Mouse (Mus musculus) myocyte (in vitro differentiated cells): ENCODE measurements at regions not wholly inside any gene's neighbourhood (a gene's known extent, or its start where the extent isn't known, plus 50 kb on each side); places are given as distances from the start of the nearest gene placed in this dataset.
A peak's percentile ranks its signal among the peaks of the same experiment; 100 is the strongest.

Experiments
- H3K27me3 ChIP-seq: one replicate; pipeline ENCODE4 v1.6.1; 2011; ENCODE audit not compliant: control insufficient read depth, insufficient read depth, insufficient read length
- H3K36me3 ChIP-seq: one replicate; pipeline ENCODE4 v1.6.1; 2011; ENCODE audit not compliant: control insufficient read depth, insufficient read depth
- H3K4me2 ChIP-seq: one replicate; pipeline ENCODE4 v1.6.1; 2011; ENCODE audit warnings: low read depth, control low read depth
- H3K4me3 ChIP-seq: one replicate; pipeline ENCODE4 v1.5.1; 2011; ENCODE audit warnings: mild to moderate bottlenecking, control low read depth, moderate library complexity
- H3K79me2 ChIP-seq: one replicate; pipeline ENCODE4 v1.6.1; 2011; ENCODE audit not compliant: control insufficient read depth, insufficient read depth
- H3ac ChIP-seq: one replicate; pipeline ENCODE4 v1.6.1; 2011; ENCODE audit not compliant: control insufficient read depth, insufficient read length
- CEBPB ChIP-seq: IDR thresholded peaks from 2 replicates; pipeline ENCODE4 v1.6.1; 2011; ENCODE audit warnings: mild to moderate bottlenecking, moderate library complexity; ENCODE audit not compliant: poor library complexity, insufficient read depth, severe bottlenecking
- E2F4 ChIP-seq: IDR thresholded peaks from one replicate; pipeline ENCODE4 v1.6.1; 2011; ENCODE audit warnings: mild to moderate bottlenecking, control low read depth, moderate library complexity; ENCODE audit not compliant: insufficient read depth
- MAX ChIP-seq: IDR thresholded peaks from one replicate; pipeline ENCODE4 v1.6.1; 2011; ENCODE audit warnings: low read depth, mild to moderate bottlenecking, control low read depth
- MYOD1 ChIP-seq, 3 experiments: IDR thresholded peaks; one replicate each; pipeline ENCODE4 v1.6.1; 2011; ENCODE audit warnings: control low read depth in 2 of 3, low read depth in 2 of 3, mild to moderate bottlenecking in 2 of 3, moderate library complexity in 1 of 3; ENCODE audit not compliant: insufficient read length in 2 of 3, control insufficient read depth in 1 of 3
- MYOG ChIP-seq, 3 experiments: IDR thresholded peaks; one replicate each; pipeline ENCODE4 v1.6.1; 2011; ENCODE audit warnings: control low read depth in 2 of 3, low read depth in 2 of 3, mild to moderate bottlenecking in 2 of 3; ENCODE audit not compliant: insufficient read length in 2 of 3, control insufficient read depth in 1 of 3, insufficient read depth in 1 of 3
- POLR2AphosphoS2 ChIP-seq: IDR thresholded peaks from one replicate; pipeline ENCODE4 v1.6.1; 2011; ENCODE audit warnings: low read depth, control low read depth; ENCODE audit not compliant: insufficient read length
- REST ChIP-seq: IDR thresholded peaks from one replicate; pipeline ENCODE4 v1.6.1; 2011; ENCODE audit warnings: mild to moderate bottlenecking, control low read depth, moderate library complexity; ENCODE audit not compliant: insufficient read depth, insufficient read length
- SRF ChIP-seq: IDR thresholded peaks from one replicate; pipeline ENCODE4 v1.6.1; 2011; ENCODE audit warnings: low read depth; ENCODE audit not compliant: control insufficient read depth, insufficient read length
- TCF3 ChIP-seq: IDR thresholded peaks from one replicate; pipeline ENCODE4 v1.6.1; 2011; ENCODE audit warnings: low read depth, control low read depth; ENCODE audit not compliant: insufficient read length
- USF1 ChIP-seq: IDR thresholded peaks from one replicate; pipeline ENCODE4 v1.6.1; 2011; ENCODE audit warnings: low read depth, mild to moderate bottlenecking, control low read depth, moderate library complexity

DNA sequence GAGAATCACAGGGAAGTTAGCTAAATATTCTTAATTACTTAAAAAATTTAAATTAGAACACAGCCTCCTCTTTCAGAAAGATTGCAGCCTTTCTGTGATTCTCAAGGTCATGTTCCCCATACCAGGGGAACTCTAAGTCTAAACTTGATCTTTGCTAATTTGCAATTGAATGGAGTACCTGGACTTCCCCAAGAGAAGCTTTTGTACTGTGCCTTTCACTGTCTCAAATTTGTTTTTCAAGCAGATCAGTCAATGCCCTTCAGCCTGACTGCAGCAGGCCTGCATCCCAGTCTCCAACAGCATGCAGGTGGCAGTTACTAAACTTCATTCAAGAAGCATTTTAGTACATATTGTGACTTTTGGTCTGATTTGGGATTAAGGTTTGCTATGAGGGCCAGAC is 611.8 kb downstream of the Snca start:
- TF ChIP-seq MYOG (IDR thresholded peaks at IDR 0.05; ENCODE audit: control insufficient read depth in 1 of 3, insufficient read depth in 1 of 3, insufficient read length in 2 of 3, low read depth in 2 of 3) (no peak), SRF (no peak), POLR2AphosphoS2 (no peak), REST (no peak), TCF3 (no peak), MAX (no peak)
- no peak overlapping the region for H3K4me2 ChIP-seq
- H3K36me3 ChIP-seq = no peaks in the 10 kb centered on the region
- no peaks in the 10 kb centered on the region for H3K79me2 ChIP-seq
- H3K4me3 ChIP-seq = no peak overlapping the region
- H3K27me3 ChIP-seq = no peaks in the 10 kb centered on the region
- no peak overlapping the region for H3ac ChIP-seq

DNA sequence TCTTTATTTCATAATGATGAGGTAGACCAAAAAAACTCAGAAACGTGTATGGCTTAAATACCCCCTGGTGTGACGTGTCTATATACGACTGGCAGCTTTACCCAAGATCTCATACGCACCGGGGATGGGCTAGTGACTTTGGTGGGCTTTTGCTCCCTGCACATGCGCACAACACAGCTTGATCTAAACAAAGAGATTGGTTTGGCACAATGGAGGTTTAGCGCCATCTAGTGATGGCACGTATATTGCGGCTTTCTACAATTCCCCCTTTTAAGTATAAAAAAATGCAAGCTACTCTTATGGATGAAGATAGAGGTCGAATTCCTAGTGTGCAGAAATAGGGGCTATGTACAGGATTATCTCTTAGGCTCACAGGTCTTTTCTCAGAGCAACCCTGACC is 628.1 kb downstream of the Snca start:
- no peak for TF ChIP-seq SRF
- no peak for TF ChIP-seq E2F4
- TF ChIP-seq MYOD1 (IDR thresholded peaks at IDR 0.05; ENCODE audit: control insufficient read depth in 1 of 3, insufficient read length in 2 of 3, low read depth in 2 of 3) = no peak
- TF ChIP-seq USF1 = no peak
- TF ChIP-seq REST = no peak
- TF ChIP-seq CEBPB = no peak
- Histone ChIP-seq H3K4me2 (peak overlapping the region; percentile 0), H3K4me3 (no peak overlapping the region), H3K27me3 (no peaks in the 10 kb centered on the region), H3K79me2 (no peaks in the 10 kb centered on the region), H3K36me3 (no peaks in the 10 kb centered on the region), H3ac (no peak overlapping the region)
